Mouse (Mus musculus) adrenal gland, postnatal 36 days (tissue): ENCODE data around the gene Insr. TPM values are rescaled to one million over a fixed set of nuclear protein-coding genes. Genes with fewer than 3 reads are reported as not detected.
"Not testable (repeated sequence)": the region's sequence is repeated elsewhere in the genome, so short reads cannot be mapped to it uniquely, and the experiment has no call there.

Experiments
- DNase-seq, 2 experiments: peaks; one replicate each; pipeline ENCODE4 v3.0.0; 2021; ENCODE audit warnings: mixed read lengths in 1 of 2
- microRNA-seq: library from miRNA; unstranded; fragments of <30 nt; microRNA quantifications from one replicate; pipeline ENCODE4 v1.2.0, GENCODE M21; 2021
- total RNA-seq, 2 experiments: library from RNA; stranded (reverse); gene quantifications; 2 replicates each; pipeline ENCODE4 v1.2.3; 2021

Insr gene
- total RNA-seq, 2 experiments from 2014 or later = 134 to 182 TPM

- DNase-seq = peak in 1 of 2 experiments; percentile 8
Observed at GRCm38 (mm10) chr8:3187456-3187855, 92.0 kb downstream of the Insr start.

- no peak for DNase-seq
Observed at GRCm38 (mm10) chr8:3179930-3180329, 99.5 kb downstream of the Insr start.

- no peak for DNase-seq
Observed at GRCm38 (mm10) chr8:3177440-3177839, 102.0 kb downstream of the Insr start.

GRCm38 (mm10) chr8:3172246-3172645 lies 107.2 kb downstream of the Insr start:
- DNase-seq = no peak

- DNase-seq = no peak
Observed at GRCm38 (mm10) chr8:3146506-3146905, 132.9 kb downstream of the Insr start.

- not testable (repeated sequence) for DNase-seq
Observed at GRCm38 (mm10) chr8:3100416-3100815, 179.0 kb downstream of the Insr start.

Small RNA genes lying within 50 kb of the gene (microRNA-seq; reads per million reads assigned to microRNA genes)
- gene Gm25775 = not detected

Other genes starting within 250 kb of the Insr start
- gene A430078G23Rik, start 73.8 kb upstream of the Insr start, total RNA-seq = under 1 TPM; 0.40 to 0.79 TPM
- 10 to 100 TPM; 33.9 to 38.4 TPM for gene Arhgef18, start 113.4 kb upstream of the Insr start, total RNA-seq
- 10 to 100 TPM in 1 of 2 experiments, 1 to 10 TPM in 1; 5.7 to 13.6 TPM for gene Pex11g, start 188.1 kb upstream of the Insr start, total RNA-seq
- not detected for gene Tex45, start 191.2 kb upstream of the Insr start, total RNA-seq
- gene Zfp358, start 213.5 kb upstream of the Insr start, total RNA-seq = 10 to 100 TPM; 18.3 to 22.3 TPM
- 10 to 100 TPM; 36.1 to 39.8 TPM for gene Mcoln1, start 220.8 kb upstream of the Insr start, total RNA-seq
- 10 to 100 TPM; 35.8 to 37.1 TPM for gene Pnpla6, start 235.8 kb upstream of the Insr start, total RNA-seq